ENCODE assay signal across 8 mouse cellular contexts in genomic region chr4:116053399-116053961, GRCm38 (mm10). TPM values are rescaled to one million over a fixed set of nuclear protein-coding genes. Genes with fewer than 3 reads are reported as not detected.
DNase-seq lines count a peak whose midpoint lies in the region; ATAC-seq lines count a peak whose summit lies in the region.

TSS of gene Nsun4 (minus strand) at chr4:116053876.

- peak; percentile 94 for ATAC-seq in inflammation-experienced regulatory T-cells, adult 6 months
- peak; percentile 96 for ATAC-seq in megakaryocyte-erythroid progenitor cell, adult 5-6 weeks (replicated peaks; ENCODE audit: low FRiP score, low TSS enrichment, poor library complexity, severe bottlenecking)

- DNase-seq in adrenal gland, adult (ENCODE audit: inconsistent age in 2 of 2, low spot score in 1 of 2): peak; percentile 94 to 97
- DNase-seq in embryo, embryonic 10.5 days (ENCODE audit: low spot score): peak; percentile 95
- peak; percentile 89 for DNase-seq in gastrocnemius, postnatal 14 days
- peak; percentile 83 to 93 for DNase-seq in left cerebral cortex, postnatal 10 days (ENCODE audit: extremely low spot score in 1 of 2, low spot score in 2 of 2)
- peak; percentile 87 for DNase-seq in right cerebral cortex, postnatal 25 days
- peak; percentile 84 to 89 for DNase-seq in urinary bladder, postnatal 4 days (ENCODE audit: low spot score in 2 of 2)

- intact Hi-C loops in gastrocnemius, postnatal 14 days (cut with DNase I; ENCODE audit: low total_unique reads): no loop called here
- intact Hi-C loops in left cerebral cortex, postnatal 10 days (cut with DNase I): loop anchor here (10.0 kb wide), 1 partner anchor 149 kb away; no protein-coding TSS in a partner anchor

RNA-seq across cellular contexts. Expression of gene Nsun4, which starts in this region (rescaled TPM):
- total RNA-seq in gastrocnemius, postnatal 14 days (2021): 10 to 100 TPM; 12.7 to 13.9 TPM
- polyA plus RNA-seq in inflammation-experienced regulatory T-cells, adult 6 months (2017; shearing (Covaris generic)): 10 to 100 TPM; 21.2 to 33.3 (median 29.9) TPM
- total RNA-seq in left cerebral cortex, postnatal 10 days (2021): 1 to 10 TPM; 6.8 to 7.3 TPM
- total RNA-seq in megakaryocyte-erythroid progenitor cell, adult 5-6 weeks (2014; fragmentation: Nextera tagmentation): 11.5 and 12.5 TPM in 2 replicates
- total RNA-seq in megakaryocyte-erythroid progenitor cell, adult 5-6 weeks (2017): 11.2 and 12.5 TPM in 2 replicates

Comparison
In these comparisons a context has a peak if more than half of its experiments do, and no peak if none do; other contexts are left out.
1. Peak in every context shown above with its lines: DNase-seq and ATAC-seq.